Mouse (Mus musculus): Measurements from ENCODE around the gene Hoxa7.

Hoxa7 gene

DNA sequence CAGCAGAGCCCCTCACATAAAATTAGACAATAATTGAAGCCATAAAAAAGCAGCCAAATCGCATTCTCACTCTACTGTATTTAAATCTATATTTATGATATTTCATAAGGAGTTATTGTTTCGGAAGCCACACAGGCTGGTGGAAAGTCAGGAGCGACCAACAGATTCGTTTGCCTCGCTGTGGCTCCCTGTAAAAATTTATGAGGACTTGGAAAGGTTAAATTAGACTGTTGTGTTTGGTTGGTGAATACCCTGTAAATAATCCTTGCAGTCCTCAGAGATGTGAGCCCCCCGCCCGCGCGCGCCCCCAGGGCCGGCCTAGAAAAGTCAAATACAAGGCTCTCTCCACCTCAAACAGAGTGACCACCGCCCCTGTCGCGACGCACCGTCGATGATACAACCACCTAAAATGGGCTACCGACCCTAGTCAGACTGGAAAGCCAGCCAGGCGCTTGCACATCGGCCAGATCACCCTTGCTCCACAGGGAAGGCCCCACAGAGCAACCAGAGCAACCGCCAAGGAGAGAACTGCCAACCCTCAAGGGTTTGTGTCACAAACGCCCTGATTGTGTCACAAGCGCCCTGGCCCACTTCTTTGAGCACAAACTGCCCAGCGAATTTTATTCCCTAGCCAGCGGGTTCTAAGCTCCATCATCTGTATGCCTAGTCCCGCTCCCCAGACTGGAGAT lies 5.1 kb upstream of the Hoxa7 start:
- no peak for DNase-seq (ENCODE audit: low spot score in 2 of 2)

DNA sequence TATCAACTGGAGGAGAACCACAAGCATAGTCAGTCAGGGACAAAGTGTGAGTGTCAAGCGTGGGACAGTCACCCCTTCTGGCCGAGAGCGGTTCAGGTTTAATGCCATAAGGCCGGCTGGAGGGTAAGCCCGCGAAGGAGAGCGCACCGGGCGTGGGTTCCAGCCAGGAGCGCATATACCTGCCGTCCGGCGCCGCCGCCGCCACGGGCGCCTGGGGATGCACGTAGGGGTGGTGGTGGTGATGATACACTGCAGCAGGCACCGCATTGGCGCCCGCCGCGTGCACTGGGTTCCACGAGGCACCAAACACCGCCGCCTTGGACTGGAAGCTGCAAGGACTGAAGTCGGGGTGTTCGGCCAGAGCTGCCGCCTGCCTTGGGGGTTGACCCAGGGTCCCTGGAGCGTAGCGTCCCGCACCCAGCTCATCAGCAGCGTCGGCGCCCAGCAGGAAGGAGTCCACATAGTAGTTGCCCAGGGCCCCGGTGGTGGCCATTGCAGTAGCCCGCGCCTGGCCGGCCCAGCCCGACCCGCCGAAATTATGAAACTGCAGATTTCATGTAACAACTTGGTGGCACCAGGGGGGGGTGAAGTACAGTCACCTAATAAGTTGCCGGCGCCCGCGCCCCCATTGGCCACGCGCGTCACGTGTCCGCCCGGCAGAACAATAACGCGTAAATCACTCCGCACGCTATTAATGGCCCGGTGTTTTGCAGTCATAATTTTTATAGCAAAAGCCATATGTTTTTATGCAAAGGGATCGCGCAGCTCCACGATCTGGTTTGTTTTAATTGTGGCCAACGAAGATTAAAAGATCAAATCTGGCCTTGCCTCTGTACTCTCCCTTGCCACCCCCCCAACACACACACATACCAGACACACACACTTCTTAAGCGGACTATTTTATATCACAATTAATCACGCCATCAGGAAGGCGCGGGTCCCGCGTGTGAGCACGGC lies 4.2 kb upstream of the Hoxa7 start:
- DNase-seq (ENCODE audit: low spot score in 2 of 2) = no peak

- DNase-seq (ENCODE audit: low spot score in 2 of 2) = no peak
Measured at GRCm38 (mm10) chr6:52224895-52225611, 3.4 kb upstream of the Hoxa7 start.

DNA sequence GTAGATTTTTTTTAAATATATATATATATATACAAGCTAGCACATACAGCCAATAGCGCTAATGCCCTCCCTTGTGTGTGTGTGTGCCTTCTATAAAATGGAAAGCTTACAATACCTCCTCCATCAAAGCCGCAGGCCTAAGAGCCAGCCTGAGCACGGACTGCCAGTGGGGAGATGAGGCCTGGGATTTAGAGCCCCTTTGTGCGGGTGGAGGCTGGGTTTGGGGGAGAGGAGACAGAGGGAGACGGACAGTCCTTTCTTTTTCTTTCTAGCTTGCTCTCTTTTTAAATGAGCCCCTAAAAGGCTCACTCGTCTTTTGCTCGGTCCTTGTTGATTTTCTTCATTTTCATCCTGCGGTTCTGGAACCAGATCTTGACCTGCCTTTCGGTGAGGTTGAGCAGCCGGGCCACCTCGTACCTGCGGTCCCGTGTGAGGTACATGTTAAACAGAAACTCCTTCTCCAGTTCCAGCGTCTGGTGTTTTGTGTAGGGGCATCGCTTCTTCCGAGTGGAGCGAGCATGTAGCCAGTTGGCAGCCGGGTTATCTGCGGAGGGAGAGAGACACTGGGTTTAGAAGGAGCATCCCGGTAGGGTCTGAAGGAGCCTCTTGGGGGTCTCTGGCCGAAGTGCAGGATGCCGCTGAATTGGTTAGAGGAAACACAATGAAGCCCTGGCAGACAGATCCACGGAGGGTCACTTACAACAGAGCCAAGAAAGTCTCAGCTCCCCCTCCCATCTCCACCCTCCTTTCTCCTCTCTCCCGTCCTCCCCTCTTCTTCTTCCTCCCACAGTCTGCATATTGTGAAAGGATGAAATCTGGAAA lies 2.5 kb upstream of the Hoxa7 start:
- DNase-seq (ENCODE audit: low spot score in 2 of 2) = no peak

- no peak for DNase-seq (ENCODE audit: low spot score in 2 of 2)
Measured at GRCm38 (mm10) chr6:52222729-52223128, 1.1 kb upstream of the Hoxa7 start.

- DNase-seq (ENCODE audit: low spot score in 2 of 2) = no peak
Measured at GRCm38 (mm10) chr6:52221993-52222685, 485 bp upstream of the Hoxa7 start.

DNA sequence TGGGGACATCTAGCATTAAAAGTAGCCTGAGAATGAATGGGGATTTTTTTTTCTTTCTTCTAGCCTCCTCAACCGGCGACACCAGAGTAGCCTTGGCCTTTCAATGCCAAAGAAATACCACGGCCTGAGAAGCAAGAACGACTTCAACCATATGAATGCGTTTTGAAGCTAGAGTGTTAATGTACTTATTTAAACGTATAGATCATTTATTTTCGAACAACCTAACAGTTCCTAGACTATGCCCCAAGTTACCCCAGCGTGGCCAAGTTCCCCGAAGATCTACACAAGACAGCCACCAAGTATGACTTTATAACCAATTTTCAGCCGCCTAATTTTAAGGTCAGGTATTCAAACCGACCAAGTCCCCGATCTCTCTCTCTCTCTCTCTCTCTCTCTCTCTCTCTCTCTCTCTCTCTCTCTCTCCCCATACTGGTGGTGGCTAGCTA lies 766 bp downstream of the Hoxa7 start:
- no peak for DNase-seq (ENCODE audit: low spot score in 2 of 2)

- no peak for DNase-seq (ENCODE audit: low spot score in 2 of 2)
Measured at GRCm38 (mm10) chr6:52220003-52220864, 1.4 kb downstream of the Hoxa7 start.

GRCm38 (mm10) chr6:52219234-52219942 lies 2.3 kb downstream of the Hoxa7 start:
- no peak for DNase-seq (ENCODE audit: low spot score in 2 of 2)

- DNase-seq (ENCODE audit: low spot score in 2 of 2) = no peak
Measured at GRCm38 (mm10) chr6:52218643-52219215, 2.9 kb downstream of the Hoxa7 start.

DNA sequence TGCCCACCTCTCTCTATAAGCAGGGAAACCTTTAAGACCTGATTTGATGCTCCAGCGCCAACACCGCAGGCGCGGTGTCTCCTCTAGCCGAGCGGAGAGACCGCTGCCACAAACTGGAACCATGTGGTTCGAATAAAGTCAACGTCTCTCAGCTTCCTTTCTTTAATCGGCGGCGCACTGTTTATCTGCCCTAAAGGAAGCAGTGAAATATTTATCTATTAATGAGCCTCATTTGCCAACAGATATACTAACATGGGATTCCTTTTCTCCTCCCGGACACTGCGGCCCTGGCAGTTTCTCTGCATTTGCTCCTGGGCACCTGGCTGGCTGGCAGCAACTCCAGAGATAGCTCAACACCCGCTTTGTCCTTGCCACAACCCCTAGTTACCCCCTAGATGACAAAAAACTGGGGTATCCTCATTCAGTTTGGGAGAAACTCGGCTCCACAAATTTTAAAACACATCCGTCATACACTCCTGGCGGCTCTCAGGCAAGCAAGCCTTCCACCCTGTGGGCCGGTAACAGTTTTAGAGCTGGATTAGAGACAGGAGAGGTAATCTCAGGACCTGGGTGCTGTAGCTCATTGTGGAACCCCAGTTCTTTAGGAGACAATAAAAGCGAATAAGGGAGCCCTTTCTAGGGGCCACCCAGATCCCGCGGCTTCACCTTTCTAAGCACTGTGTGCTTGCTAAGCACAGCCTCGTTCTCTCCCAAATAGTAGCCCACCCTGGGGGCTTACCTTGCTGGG lies 3.6 kb downstream of the Hoxa7 start:
- DNase-seq (ENCODE audit: low spot score in 2 of 2) = no peak

DNA sequence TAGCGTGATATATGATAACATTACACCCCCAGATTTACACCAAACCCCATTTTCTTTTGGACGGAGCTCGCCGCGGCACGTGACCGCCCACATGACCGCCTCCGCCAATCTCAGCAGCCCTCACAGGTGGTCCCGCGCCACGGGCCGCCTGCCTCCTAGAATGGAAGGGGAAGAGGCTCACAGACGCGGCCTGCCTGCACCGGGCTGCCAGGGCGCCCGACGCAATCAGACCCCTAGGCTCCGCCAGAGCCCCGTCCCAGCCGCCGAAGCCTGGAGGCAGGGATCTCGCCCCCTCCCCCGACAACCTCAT lies 4.2 kb downstream of the Hoxa7 start:
- DNase-seq (ENCODE audit: low spot score in 2 of 2) = no peak

GRCm38 (mm10) chr6:52216691-52217458 lies 4.8 kb downstream of the Hoxa7 start:
- DNase-seq (ENCODE audit: low spot score in 2 of 2) = no peak

- no peak for DNase-seq (ENCODE audit: low spot score in 2 of 2)
Measured at GRCm38 (mm10) chr6:52215771-52216535, 5.7 kb downstream of the Hoxa7 start.

DNA sequence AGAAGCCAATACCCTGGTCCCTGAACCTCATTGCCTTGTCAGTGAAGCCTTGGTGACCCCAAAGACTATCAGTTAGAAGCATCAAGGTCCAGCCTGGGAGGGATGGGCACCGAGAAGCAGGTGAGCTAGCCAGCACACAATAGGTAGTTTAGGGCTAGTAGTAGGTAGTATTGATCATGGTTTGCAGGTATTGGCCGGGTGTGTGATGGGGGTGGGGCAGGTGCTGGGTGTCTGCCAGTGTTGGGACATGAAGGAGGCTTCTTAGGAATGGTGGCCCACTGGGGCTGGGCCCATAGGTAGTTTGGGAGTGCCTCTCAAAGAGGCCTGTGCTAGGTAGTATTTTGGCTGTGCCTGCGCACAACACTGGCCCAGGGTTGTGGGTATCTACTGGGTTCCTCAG lies 6.6 kb downstream of the Hoxa7 start:
- no peak for DNase-seq (ENCODE audit: low spot score in 2 of 2)

- no peak for DNase-seq (ENCODE audit: low spot score in 2 of 2)
Measured at GRCm38 (mm10) chr6:52214271-52214670, 7.4 kb downstream of the Hoxa7 start.

Measured in frontal cortex, postnatal 14 days (tissue).